Mouse (Mus musculus) adrenal gland, postnatal 10 days (tissue): ENCODE data around the gene B230217C12Rik. TPM values are rescaled to one million over a fixed set of nuclear protein-coding genes. Genes with fewer than 3 reads are reported as not detected.
"Not testable (repeated sequence)": the region's sequence is repeated elsewhere in the genome, so short reads cannot be mapped to it uniquely, and the experiment has no call there.

Experiments used
- DNase-seq: peaks from one replicate; pipeline ENCODE4 v3.0.0; 2021; ENCODE audit warnings: mixed read lengths
- total RNA-seq, 2 experiments: library from RNA; stranded (reverse); gene quantifications; 2 replicates each; pipeline ENCODE4 v1.2.3; 2021

Gene B230217C12Rik
- total RNA-seq, 2 experiments from 2014 or later = 2.0 to 3.1 TPM

DNA sequence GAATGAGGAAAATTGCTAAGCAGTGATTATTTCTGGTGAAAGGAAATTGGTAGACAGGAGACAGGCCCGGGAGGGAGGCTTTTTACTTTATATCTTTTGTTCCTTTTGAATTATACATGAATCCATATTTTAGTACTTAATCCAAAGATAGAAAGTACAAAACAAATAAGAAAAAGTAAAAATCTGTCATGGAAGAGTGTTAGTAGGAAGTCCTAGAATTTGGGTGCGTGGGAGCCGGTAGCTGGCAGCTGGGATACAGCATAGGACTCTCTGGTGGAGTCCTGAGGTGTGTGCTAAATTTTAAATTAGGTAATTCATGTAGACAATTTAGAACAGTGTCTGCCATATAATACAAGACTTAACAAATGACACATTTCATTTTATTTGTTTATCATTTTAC is 27.0 kb downstream of the B230217C12Rik start:
- no peak for DNase-seq

DNA sequence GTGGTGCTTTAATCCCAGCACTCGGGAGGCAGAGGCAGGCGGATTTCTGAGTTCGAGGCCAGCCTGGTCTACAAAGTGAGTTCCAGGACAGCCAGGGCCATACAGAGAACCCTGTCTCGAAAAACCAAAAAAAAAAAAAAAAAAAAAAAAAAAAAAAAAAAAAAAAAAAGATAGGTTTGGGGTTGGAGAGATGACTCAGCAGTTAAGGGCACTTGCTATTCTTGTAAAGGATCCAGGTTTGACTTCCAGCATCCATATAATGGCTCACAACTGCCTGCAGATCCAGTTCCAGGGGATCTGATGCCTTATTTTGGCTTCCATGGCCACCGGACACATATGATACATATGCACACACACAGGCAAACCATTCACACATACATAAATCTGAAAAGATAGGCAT is 31.8 kb downstream of the B230217C12Rik start:
- not testable (repeated sequence) for DNase-seq

DNA sequence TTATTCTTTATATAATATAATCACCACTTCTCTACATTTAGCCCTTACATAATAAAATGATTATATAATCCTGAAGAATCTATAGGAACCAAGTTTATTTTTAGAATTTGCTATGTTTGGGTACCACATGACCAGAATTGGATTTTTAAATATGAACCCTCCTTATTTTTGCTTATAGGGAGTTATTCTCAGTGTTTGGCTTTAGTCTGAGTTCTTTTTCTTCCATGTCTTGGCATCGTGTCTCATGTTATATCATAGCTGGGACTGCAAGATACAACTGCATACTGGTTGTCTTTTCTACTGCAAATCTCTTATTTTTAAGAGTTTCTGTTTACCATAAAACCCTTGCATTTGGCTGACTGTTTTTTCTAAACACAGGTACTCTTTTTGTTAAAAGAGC is 33.8 kb downstream of the B230217C12Rik start:
- DNase-seq = no peak

DNA sequence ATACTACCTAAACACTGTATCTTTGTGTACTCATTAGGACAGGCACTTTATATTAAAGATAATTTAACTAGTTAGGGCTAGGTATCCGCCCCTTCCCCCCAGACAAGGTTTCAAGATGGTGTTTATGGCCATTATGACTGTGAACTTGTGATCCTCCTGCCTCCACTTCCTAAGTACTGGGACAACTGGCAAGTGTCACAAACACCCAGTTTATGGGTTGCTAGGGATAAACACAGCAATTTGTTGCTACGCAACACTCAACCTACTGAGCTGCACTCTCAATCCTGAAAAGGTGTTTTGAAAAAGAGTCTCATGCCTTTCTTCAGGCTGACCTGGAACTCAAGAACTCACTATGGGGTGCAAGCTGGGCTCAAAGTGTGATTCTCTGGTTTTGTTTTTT is 36.8 kb downstream of the B230217C12Rik start:
- DNase-seq = no peak

DNA sequence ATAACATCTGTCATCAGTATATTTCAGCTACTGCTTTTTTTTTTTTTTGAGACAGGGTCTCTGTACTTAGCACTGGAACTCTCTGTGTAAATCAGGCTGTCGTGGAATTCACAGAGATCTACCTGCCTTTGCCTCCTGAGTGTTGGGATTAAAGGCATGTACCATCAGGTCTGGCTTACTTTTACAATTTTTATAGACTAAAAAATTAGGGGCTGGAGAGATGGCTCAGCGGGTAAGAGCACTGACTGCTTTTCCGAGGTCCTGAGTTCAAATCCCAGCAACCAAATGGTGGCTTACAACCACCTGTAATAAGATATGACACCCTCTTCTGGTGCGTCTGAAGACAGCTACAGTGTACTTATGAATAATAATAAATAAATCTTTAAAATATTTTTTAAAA is 39.8 kb downstream of the B230217C12Rik start:
- DNase-seq = no peak

DNA sequence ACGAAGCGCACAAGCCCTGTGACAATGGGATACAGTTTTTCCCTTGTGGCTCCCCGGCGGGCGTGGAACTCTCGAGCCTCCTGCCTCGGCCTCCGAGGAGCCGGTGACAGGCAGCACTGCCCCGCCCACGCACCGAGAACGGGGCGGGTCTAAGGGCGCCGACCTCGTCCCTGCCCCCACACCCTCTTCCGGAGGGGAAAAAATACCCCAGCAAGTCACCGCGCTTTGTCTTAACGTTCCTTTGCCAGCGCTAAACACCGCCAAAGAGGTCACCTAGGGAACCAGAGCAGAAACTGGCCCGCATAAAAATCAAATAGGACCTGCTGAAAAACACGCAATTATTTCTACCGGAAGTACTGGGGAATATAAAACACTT is 43.0 kb downstream of the B230217C12Rik start:
- DNase-seq = peak; percentile 80

DNA sequence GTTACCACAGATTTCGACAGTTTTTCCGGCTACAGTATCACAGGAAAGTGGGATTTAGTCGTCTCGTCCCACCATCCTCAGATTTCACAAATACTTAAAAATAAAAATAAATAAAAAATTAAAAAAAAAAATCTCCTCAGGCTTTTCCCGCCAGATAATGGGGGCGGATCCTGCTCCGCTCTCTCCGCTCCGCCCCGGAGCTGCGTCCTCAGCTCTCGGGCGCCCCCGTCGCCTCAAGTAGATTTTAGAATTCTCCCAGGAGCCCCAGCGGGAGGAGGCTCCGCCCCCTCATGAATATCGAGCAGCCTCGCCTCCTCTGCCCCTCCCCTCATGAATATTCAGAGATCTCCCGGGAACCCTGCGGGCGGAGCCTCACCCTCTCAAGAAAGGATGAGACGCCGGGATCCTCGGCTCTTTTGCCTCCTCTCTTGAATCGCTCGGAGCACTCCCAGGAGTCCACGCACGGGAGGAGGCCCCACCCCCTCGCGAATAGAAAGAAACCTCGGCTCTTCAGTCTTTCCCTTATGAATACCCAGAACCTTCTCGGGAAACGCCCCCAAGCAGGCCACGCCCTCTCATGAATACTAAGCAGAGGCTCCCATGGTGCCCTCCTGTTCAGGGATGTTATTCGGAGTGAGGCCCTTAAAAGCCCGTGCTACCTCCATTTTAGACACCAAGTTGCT is 43.5 kb downstream of the B230217C12Rik start, which contains the start of gene Fbxo47:
Gene Fbxo47, minus strand, starts transcription at position 237 of the 683 bp plus-strand sequence.
- DNase-seq = peak; percentile 97

DNA sequence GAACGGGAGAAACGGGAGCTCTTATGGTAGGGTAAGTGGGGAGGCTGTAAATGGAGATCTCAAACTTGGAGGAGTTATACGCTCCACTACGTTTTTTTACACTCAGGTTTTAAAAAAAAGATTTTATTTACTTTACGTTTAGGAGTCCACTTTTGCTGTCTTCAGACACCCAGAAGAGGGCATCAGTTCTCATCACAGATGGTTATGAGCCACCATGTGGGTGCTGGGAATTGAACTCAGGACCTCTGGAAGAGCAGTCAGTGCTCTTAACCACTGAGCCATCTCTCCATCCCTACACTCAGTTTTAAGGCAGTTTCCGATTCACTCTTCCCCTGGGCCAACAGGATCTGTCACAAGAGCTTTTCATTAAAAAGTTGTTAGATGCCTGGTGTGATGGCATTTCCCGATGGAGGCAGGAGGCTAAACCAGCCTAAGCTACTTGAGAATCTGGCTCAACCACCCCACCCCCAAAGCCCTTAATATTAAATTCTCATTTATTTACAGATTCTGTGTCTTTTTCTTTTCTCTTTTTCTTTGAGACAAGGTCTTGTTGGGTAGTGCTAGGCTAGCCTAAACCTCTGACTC is 44.1 kb downstream of the B230217C12Rik start:
- no peak for DNase-seq

DNA sequence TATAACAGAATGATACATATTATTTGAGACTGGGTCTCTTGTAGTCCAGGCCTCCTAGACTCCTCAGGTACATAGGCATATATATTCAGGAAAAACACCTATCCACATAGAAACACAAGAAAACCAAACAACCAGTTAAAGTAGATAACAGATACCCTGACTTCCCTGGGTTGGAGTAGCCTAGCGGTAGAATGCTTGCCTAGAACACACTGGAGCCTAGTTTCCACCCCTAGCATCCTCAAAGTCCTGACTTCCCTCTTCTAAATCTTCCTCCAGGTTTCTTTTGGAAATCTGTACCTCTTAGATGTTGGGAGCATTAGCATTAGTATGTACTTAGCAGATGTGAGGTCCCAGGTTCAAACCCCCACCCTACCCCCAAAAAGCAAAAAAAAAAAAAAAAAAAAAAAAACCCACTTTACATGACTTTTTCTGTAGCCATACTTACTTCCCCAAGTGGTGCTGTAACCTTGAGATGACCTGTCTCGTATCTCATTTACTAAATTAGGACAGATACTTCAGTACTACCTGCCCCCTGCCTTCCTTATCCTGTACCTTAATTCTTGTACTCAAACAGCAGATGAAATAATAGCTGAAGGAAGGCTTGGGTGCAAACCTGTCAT is 44.8 kb downstream of the B230217C12Rik start:
- no peak for DNase-seq

DNA sequence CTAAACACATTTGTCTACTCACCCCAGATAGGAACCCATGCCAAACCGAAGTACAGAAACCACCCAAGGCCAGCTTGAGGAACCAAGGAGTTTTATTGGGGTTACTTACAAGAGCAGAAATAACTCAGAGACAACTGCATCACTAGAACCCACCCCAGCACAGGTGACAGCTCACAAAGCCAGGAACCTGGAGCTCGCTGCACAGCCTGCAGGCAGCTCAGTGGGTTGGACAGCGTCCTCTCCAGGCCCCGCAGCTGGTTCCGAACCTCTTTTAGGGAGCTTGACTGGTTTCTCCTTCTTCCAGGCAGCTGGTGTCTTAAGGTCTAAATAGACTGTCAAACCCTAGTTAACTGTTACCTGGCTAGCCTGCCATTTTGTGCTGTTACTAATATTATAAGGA is 51.2 kb downstream of the B230217C12Rik start:
- no peak for DNase-seq

Other genes starting within 250 kb of the B230217C12Rik start
- gene Epop, start 211.1 kb upstream of the B230217C12Rik start, total RNA-seq = 1 to 10 TPM; 3.5 to 5.1 TPM
- 10 to 100 TPM; 36.1 to 48.2 TPM for gene Mllt6, start 177.4 kb upstream of the B230217C12Rik start, total RNA-seq
- 100 to 1,000 TPM; 260 to 277 TPM for gene Cisd3, start 155.0 kb upstream of the B230217C12Rik start, total RNA-seq
- 10 to 100 TPM; 29.7 to 41.0 TPM for gene Pcgf2, start 140.3 kb upstream of the B230217C12Rik start, total RNA-seq
- gene Psmb3, start 137.4 kb upstream of the B230217C12Rik start, total RNA-seq = 100 to 1,000 TPM; 231 to 234 TPM
- gene Pip4k2b, start 96.1 kb upstream of the B230217C12Rik start, total RNA-seq = 10 to 100 TPM; 27.3 to 33.3 TPM
- 10 to 100 TPM; 19.9 to 20.0 TPM for gene Cwc25, start 74.2 kb upstream of the B230217C12Rik start, total RNA-seq
- gene 1700001P01Rik, start 64.9 kb upstream of the B230217C12Rik start, total RNA-seq = under 1 TPM in 1 of 2 experiments, not detected in 1; 0.51 TPM
- 100 to 1,000 TPM; 958 to 975 TPM for gene Rpl23, start 58.3 kb upstream of the B230217C12Rik start, total RNA-seq
- gene Lasp1, start 41.8 kb upstream of the B230217C12Rik start, total RNA-seq = 100 to 1,000 TPM; 107 to 122 TPM
- gene Fbxo47, start 43.4 kb downstream of the B230217C12Rik start, total RNA-seq = 1 to 10 TPM in 1 of 2 experiments, under 1 TPM in 1; 0.69 to 1.3 TPM
- 1 to 10 TPM; 3.4 to 7.2 TPM for gene Plxdc1, start 145.7 kb downstream of the B230217C12Rik start, total RNA-seq
- 1 to 10 TPM; 3.1 to 3.8 TPM for gene Arl5c, start 155.4 kb downstream of the B230217C12Rik start, total RNA-seq
- 10 to 100 TPM; 11.7 to 29.3 TPM for gene Cacnb1, start 182.3 kb downstream of the B230217C12Rik start, total RNA-seq
- gene Rpl19, start 185.9 kb downstream of the B230217C12Rik start, total RNA-seq = 1,000 to 10,000 TPM; 1,275 to 1,278 TPM
- 1 to 10 TPM; 1.8 to 3.1 TPM for gene Stac2, start 212.7 kb downstream of the B230217C12Rik start, total RNA-seq